Mouse (Mus musculus) forebrain, embryonic 14.5 days (tissue): Measurements from ENCODE around the gene Pim2. TPM values are rescaled to one million over a fixed set of nuclear protein-coding genes. Genes with fewer than 3 reads are reported as not detected.

Experiments used
- ATAC-seq: fragments of 200-750 bp; cut with Nextera tagmentation; 2 replicates; pipeline ENCODE4 v1.8.0; 2017; ENCODE audit warnings: mild to moderate bottlenecking, moderate library complexity
- DNase-seq: peaks from one replicate; pipeline ENCODE4 v3.0.0-alpha.2; 2015; ENCODE audit warnings: low spot score
- H3K27ac ChIP-seq: fragments of 300-500 bp; sonication (generic); 2 replicates; pipeline ENCODE4 v1.5.1; 2014; ENCODE audit warnings: low read depth, mild to moderate bottlenecking, control low read depth, low read length, moderate library complexity
- H3K27me3 ChIP-seq: fragments of 300-500 bp; sonication (generic); replicated peaks from 2 replicates; pipeline ENCODE4 v1.6.1; 2014; ENCODE audit warnings: low read length, control low read depth, mixed read lengths; ENCODE audit not compliant: control insufficient read depth, insufficient read depth
- H3K36me3 ChIP-seq: fragments of 300-500 bp; sonication (generic); 2 replicates; pipeline ENCODE4 v1.6.1; 2014; ENCODE audit warnings: low read length, control low read depth; ENCODE audit not compliant: control insufficient read depth, insufficient read depth
- H3K4me1 ChIP-seq: fragments of 300-500 bp; sonication (generic); 2 replicates; pipeline ENCODE4 v1.6.1; 2014; ENCODE audit warnings: antibody characterized with exemption, low read length, control low read depth; ENCODE audit not compliant: control insufficient read depth, insufficient read depth
- H3K4me2 ChIP-seq: fragments of 300-500 bp; sonication (generic); 2 replicates; pipeline ENCODE4 v1.6.1; 2014; ENCODE audit warnings: mild to moderate bottlenecking, control low read depth, low read length
- H3K4me3 ChIP-seq: fragments of 300-500 bp; sonication (generic); 2 replicates; pipeline ENCODE4 v1.5.1; 2014; ENCODE audit warnings: low read depth, low read length, control low read depth
- H3K9ac ChIP-seq: fragments of 300-500 bp; sonication (generic); 2 replicates; pipeline ENCODE4 v1.6.1; 2014; ENCODE audit warnings: mild to moderate bottlenecking, low read length, control low read depth, moderate library complexity
- H3K9me3 ChIP-seq: fragments of 300-500 bp; sonication (generic); replicated peaks from 2 replicates; pipeline ENCODE4 v1.6.1; 2016; ENCODE audit warnings: low read length, control low read depth, mixed read lengths; ENCODE audit not compliant: control insufficient read depth
- WGBS: fragments of 180-500 bp; shearing (Covaris S2); extraction: QIAGEN DNeasy Blood & Tissue Kit; methylation state at CpG from one replicate; pipeline ENCODE4 v1.1.7; 2014; 5-methylcytosine and 5-hydroxymethylcytosine counted together
- polyA plus RNA-seq: library from polyadenylated mRNA; unstranded; fragments of >200 nt; fragmentation: Nextera tagmentation; extraction: Ambion mirVana; gene quantifications from 2 replicates; pipeline ENCODE4 v1.2.1, GENCODE M21; 2014

The Pim2 gene
- polyA plus RNA-seq, 1 experiment from 2014 or later: 11.3 TPM

DNA sequence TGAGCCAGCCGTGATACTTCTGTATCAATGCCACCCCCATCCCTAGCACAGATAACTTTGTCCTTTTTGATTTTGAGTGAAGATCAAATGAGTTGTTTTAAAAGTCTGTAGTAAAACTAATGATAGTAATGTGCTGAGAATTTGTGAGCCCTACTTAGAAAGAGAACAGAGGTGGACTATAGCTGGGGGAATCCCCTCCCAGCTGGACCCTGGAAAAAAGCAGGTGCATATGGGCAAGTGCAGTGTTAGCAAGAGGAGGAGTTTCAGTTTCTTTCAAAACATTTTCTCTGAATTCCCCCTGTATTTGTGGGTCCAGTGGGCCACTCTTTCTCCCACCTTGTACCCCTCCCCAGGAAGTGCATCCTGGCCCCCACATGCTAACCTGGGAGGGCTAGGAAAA, 14.9 kb upstream of the Pim2 start:
- no peak overlapping the region for H3K4me3 ChIP-seq
- H3K36me3 ChIP-seq: peaks cover 8% of the 10 kb centered on the region; the same call in 1 of the 2 replicates
- no peak for DNase-seq
- H3K27ac ChIP-seq: no peak overlapping the region
- H3K9ac ChIP-seq: no peak overlapping the region
- no peaks in the 10 kb centered on the region for H3K27me3 ChIP-seq
- WGBS: 89% methylated on average over 1 of the region's 1 CpGs
- no peaks in the 10 kb centered on the region for H3K9me3 ChIP-seq
- H3K4me2 ChIP-seq: no peak overlapping the region
- H3K4me1 ChIP-seq: no peaks in the 10 kb centered on the region
- ATAC-seq: no peak

DNA sequence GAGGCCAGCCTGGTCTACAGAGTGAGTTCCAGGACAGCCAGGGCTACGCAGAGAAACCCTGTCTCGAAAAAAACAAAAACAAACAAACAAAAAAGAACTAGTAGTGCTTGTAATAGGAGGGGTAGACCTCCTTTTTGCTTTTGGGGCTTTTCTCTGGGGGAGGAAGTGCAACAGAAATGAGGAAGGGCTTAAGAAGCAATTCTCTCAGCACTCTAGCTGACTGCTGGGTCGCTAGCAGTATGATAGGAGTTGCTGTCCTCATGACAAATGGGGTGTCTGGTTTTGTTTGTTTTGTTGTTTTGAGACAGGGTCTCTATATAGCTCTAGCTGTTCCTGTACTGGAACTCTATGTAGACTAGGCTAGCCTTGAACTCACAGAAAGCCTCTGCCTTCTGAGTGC, 13.5 kb upstream of the Pim2 start:
- 74% methylated on average over 3 of the region's 3 CpGs for WGBS
- H3K9ac ChIP-seq: no peak overlapping the region
- DNase-seq (no peak), ATAC-seq (no peak)
- H3K4me2 ChIP-seq: no peak overlapping the region
- no peaks in the 10 kb centered on the region for H3K4me1 ChIP-seq
- H3K4me3 ChIP-seq: no peak overlapping the region
- H3K27me3 ChIP-seq: no peaks in the 10 kb centered on the region
- no peaks in the 10 kb centered on the region for H3K9me3 ChIP-seq
- H3K36me3 ChIP-seq: peaks cover 12% of the 10 kb centered on the region; the same call in 1 of the 2 replicates
- H3K27ac ChIP-seq: no peak overlapping the region

DNA sequence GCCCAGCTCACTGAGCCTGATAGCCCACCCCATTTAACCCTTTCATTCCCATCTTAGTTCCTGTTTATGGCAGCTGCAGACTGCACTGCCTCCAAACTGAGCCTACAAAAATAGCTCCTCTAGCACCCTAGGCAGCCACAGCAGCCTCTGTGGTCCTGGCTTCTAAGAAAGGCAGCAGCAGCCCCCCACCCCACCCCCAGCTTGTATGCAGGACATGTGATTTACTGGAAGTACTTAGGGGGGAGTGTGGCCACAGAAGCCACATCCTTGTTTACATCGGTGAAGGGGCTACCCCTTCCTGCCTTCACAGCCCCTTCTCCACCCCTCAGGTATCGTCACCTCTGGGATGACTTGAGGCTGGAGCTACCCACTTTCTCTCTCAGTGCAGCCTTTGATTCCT, 12.7 kb upstream of the Pim2 start:
- Histone ChIP-seq H3K27me3 (no peaks in the 10 kb centered on the region), H3K4me2 (no peak overlapping the region), H3K27ac (no peak overlapping the region), H3K36me3 (peaks cover 12% of the 10 kb centered on the region; the same call in 1 of the 2 replicates), H3K4me1 (no peaks in the 10 kb centered on the region), H3K9ac (no peak overlapping the region), H3K9me3 (no peaks in the 10 kb centered on the region), H3K4me3 (no peak overlapping the region)
- WGBS: 83% methylated on average over 2 of the region's 2 CpGs
- DNase-seq (no peak), ATAC-seq (no peak)

DNA sequence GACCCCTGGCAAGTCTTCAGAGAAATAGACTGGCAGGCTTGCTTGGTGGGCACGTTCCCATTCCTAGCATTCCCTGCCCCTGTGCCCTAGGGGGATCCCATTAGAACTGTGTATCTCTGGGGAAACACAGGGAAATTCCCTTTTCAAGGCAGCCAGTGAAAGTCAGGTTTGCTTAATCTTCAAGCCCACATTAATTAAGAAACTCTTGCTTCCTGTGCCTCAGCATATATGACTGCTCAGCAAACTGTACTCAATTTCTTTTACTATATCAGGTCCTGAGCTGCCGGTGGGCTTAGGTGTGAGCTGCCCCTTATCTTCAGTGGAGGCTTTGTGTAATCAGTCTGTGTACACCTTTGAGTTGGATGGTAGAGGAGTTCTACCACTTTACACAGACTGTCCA, 12.3 kb upstream of the Pim2 start:
- H3K9ac ChIP-seq: no peak overlapping the region
- H3K4me2 ChIP-seq: no peak overlapping the region
- no peak overlapping the region for H3K4me3 ChIP-seq
- no peaks in the 10 kb centered on the region for H3K4me1 ChIP-seq
- peaks cover 12% of the 10 kb centered on the region; the same call in 1 of the 2 replicates for H3K36me3 ChIP-seq
- H3K27ac ChIP-seq: no peak overlapping the region
- no peak for DNase-seq
- ATAC-seq: no peak
- H3K9me3 ChIP-seq: no peaks in the 10 kb centered on the region
- no peaks in the 10 kb centered on the region for H3K27me3 ChIP-seq
- WGBS: 55% methylated on average over 2 of the region's 2 CpGs

DNA sequence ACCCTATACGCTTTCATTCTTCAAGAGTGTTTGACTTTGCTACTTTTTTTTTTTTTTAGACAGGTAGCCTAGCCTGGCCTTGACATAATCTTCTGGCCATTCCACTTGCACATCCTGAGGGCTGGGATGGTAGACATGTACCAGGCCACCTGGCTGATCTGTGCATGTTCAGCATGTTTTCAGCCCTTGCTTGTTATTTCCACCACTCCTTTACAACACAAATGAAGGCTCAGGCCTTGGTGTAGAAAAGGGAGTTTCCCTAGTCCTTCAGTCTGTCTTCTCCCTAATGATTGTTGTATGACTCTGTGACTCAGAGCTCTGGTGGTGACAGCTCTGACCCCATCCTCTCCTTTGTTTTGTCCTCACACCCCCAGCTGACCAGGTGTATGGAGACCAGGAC, 10.9 kb upstream of the Pim2 start:
- Histone ChIP-seq H3K9me3 (no peaks in the 10 kb centered on the region), H3K27me3 (no peaks in the 10 kb centered on the region), H3K4me3 (no peak overlapping the region), H3K4me1 (no peaks in the 10 kb centered on the region), H3K9ac (no peak overlapping the region), H3K4me2 (no peak overlapping the region), H3K36me3 (peaks cover 13% of the 10 kb centered on the region; the same call in 1 of the 2 replicates), H3K27ac (no peak overlapping the region)
- DNase-seq (no peak), ATAC-seq (no peak)
- 94% methylated on average over 1 of the region's 1 CpGs for WGBS

DNA sequence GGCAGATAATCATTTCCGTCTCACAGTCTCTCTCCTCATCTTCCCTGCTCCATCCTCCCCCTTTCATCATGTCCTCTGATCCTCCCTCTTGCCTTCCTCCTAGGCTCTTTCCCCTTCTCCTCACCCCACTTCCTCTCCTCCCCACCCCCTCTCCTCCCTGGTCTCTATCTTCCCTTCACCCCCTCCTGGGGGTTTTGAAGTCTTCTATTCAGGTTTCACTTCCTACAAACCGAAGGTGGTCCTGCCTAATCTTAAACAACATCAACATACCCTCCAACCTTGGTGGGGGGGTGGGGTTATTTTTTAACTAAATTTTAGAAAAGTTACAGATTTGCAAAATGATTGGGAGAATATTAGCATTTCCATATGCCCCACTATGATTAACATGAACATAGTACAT, 9.6 kb upstream of the Pim2 start:
- no peak for DNase-seq

DNA sequence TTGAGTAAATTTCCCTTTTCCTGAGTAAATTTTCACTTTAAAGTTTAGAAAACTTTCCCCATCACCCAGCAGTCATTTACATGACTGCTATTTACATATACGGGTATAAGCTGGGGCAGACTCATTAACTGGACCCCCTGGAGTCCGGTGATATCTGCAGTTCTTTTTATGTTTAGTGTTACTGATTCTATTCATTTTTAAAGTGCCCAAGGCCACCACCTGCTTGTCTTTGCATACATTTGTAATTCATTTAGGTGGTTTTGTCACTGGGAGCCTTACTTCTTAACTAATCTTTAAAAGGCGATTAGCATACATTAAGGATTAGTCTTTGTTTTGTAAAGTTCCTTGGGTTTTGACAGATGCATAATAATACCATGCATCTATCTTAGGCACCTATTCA, 8.2 kb upstream of the Pim2 start:
- H3K4me2 ChIP-seq: no peak overlapping the region
- WGBS: 22% methylated on average over 3 of the region's 3 CpGs
- DNase-seq: peak; percentile 19
- no peak overlapping the region for H3K9ac ChIP-seq
- no peak overlapping the region for H3K27ac ChIP-seq
- H3K9me3 ChIP-seq: no peaks in the 10 kb centered on the region
- no peak overlapping the region for H3K4me3 ChIP-seq
- no peaks in the 10 kb centered on the region for H3K27me3 ChIP-seq
- no peaks in the 10 kb centered on the region for H3K4me1 ChIP-seq
- ATAC-seq: no peak
- peaks cover 32% of the 10 kb centered on the region; the same call in 1 of the 2 replicates for H3K36me3 ChIP-seq

More for the DNA sequence above, 9.6 kb upstream of the Pim2 start:
- ATAC-seq: no peak
- Histone ChIP-seq H3K27me3 (no peaks in the 10 kb centered on the region), H3K4me1 (no peaks in the 10 kb centered on the region), H3K36me3 (peaks cover 24% of the 10 kb centered on the region; the same call in 1 of the 2 replicates), H3K4me2 (no peak overlapping the region), H3K27ac (no peak overlapping the region), H3K4me3 (no peak overlapping the region), H3K9ac (no peak overlapping the region), H3K9me3 (no peaks in the 10 kb centered on the region)
- 42% methylated on average over 2 of the region's 2 CpGs for WGBS

DNA sequence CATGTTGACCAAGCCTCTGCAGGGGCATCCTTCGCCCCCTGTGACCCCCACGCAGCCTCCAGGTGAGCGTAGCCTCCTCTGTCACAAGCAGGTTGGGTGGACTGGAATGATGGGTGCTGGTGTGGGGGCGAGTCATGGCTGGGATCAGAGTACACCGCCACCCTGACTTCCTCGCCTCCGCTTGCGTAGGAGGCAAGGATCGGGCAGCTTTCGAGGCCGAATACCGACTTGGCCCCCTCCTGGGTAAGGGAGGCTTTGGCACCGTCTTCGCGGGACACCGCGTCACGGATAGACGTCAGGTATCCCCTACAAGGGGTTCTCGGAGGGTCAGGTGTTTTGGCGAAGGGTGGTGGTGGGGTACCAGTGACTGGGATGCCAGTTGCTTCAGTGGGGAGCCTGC, 433 bp downstream of the Pim2 start:
- ATAC-seq (no peak; the same call in none of the 2 replicates), DNase-seq (no peak)
- Histone ChIP-seq H3K9me3 (no peaks in the 10 kb centered on the region), H3K36me3 (peaks cover 9% of the 10 kb centered on the region; the same call in 1 of the 2 replicates), H3K4me1 (no peaks in the 10 kb centered on the region), H3K4me3 (peak overlapping the region; percentile 45), H3K27ac (peak overlapping the region; percentile 33; the same call in 1 of the 2 replicates), H3K27me3 (no peaks in the 10 kb centered on the region), H3K4me2 (peak overlapping the region; percentile 84), H3K9ac (peak overlapping the region; percentile 63)
- 36% methylated on average over 21 of the region's 21 CpGs for WGBS

DNA sequence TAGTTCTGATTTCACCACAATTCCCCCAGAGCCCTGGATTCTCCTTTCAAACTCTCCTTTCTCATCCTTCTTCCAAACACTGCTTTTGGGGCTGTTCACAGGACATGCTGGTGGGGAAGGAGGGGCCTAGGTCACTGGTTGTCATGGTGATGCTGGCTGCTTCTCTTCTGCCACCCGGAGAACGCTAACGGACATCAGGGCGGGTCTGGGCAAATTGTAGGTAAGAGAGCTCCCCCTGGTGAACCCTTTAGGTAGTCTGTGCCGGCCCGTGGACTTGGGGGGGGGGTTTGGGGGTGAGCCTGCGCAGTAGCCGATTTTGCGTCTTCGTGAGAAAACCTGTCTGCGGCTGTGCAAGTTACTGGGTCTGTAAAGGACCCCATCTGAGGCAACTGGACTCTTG, 1.8 kb downstream of the Pim2 start:
- no peaks in the 10 kb centered on the region for H3K9me3 ChIP-seq
- H3K4me3 ChIP-seq: 0 out of 2 replicates have a peak overlapping the region, but pooled peaks have one; percentile 45
- no peaks in the 10 kb centered on the region for H3K27me3 ChIP-seq
- no peaks in the 10 kb centered on the region for H3K36me3 ChIP-seq
- H3K4me1 ChIP-seq: peaks cover 1% of the 10 kb centered on the region
- ATAC-seq: peak; percentile 54
- no peak overlapping the region for H3K27ac ChIP-seq
- DNase-seq: peak; percentile 79
- WGBS: 25% methylated on average over 11 of the region's 11 CpGs
- H3K9ac ChIP-seq: peak overlapping the region; percentile 25; the same call in 1 of the 2 replicates
- H3K4me2 ChIP-seq: peak overlapping the region; percentile 84
